Mouse (Mus musculus) right cerebral cortex, adult 2 months (tissue): ENCODE results near the gene Ptprc.

Source experiments
- DNase-seq, 2 experiments: peaks; one replicate each; pipeline ENCODE4 v3.0.0; 2021 to 2022; ENCODE audit warnings: low spot score in 2 of 2

The Ptprc gene

DNA sequence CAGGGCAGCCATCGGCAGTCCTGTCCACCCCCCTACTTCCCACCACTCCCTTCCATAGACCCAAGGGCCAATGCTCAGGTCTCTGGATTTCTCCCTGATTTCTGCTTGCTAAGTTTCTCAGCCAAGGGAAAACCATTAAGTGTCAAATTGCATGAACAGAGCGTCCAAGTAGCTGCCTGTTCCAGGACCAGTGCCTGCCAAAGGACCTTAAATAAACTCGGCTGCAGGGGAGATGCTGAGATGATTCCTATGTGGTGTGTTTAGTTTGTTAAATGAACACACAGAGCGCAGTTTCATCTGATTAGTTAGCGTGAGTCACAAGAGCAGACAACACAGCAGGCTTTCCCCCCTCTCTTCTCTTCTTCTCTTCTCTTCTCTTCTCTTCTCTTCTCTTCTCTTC is 135.0 kb downstream of the Ptprc start:
- DNase-seq: no peak

GRCm38 (mm10) chr1:138039201-138039600 is 136.3 kb downstream of the Ptprc start:
- DNase-seq: no peak

GRCm38 (mm10) chr1:138037484-138037883 is 138.0 kb downstream of the Ptprc start:
- no peak for DNase-seq

DNA sequence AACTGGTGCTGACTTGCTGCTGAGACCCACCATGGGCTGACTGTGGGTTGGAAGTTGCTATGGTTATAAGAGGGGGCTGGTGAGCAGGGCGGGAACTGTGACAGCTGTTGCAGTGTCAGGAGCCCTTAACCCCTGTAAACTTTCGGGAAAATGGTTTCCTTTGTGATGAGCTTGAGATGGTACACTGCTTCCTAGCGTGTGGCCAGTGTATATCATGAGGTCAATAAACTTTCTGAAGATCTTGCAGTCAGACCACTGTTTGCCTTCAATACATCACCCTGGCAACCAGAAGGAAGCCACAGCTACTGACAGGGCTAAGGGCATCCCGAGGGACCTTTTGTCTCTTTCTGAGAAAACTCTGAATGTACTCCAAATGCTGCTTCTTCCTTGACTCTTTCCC is 145.9 kb downstream of the Ptprc start:
- DNase-seq: no peak

GRCm38 (mm10) chr1:138025298-138025697 is 150.2 kb downstream of the Ptprc start:
- no peak for DNase-seq

DNA sequence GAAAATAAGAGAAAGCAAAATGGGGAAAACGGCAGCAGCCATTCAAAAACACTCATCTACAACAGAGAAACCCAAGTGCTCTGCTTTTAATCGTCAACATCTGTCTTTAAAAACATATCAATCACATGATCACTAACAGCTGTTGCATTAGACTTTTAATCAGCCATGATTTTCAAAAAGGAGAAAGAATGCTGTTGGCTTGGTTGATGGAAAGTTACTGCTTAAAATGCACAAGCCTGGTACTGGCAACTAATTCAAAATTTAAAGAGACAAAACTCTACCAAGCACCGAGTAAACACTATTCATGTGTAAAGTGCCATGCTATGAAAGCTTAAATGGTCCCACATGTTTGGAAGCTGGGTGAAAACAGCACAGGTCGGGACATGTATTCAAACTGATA is 151.9 kb downstream of the Ptprc start:
- no peak for DNase-seq

DNA sequence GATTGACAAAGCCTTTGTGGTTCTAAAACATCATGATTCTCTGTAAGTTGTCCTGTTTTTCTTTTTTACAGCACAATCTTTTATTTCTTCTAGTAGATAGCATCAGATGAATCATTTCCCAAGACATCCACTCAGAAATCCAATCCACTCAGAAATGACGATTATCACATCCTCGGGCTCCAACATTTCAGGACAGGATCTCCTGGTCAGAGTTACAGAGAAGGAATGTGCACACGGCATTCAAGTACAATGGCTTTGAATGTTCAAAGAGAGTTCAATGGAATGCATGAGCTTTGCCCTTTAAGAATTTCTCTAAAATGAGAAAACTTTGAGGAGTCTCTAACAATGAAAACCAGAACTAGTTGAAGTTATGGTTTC is 152.6 kb downstream of the Ptprc start:
- DNase-seq: no peak

- DNase-seq: no peak
Measured at GRCm38 (mm10) chr1:138021962-138022917, 153.3 kb downstream of the Ptprc start.
